Mouse (Mus musculus): ENCODE measurements around the gene Armc9. TPM values are rescaled to one million over a fixed set of nuclear protein-coding genes. Genes with fewer than 3 reads are reported as not detected.

Armc9 gene
- total RNA-seq, 2 experiments from 2014 or later, result 7.5 to 24.3 TPM

DNA sequence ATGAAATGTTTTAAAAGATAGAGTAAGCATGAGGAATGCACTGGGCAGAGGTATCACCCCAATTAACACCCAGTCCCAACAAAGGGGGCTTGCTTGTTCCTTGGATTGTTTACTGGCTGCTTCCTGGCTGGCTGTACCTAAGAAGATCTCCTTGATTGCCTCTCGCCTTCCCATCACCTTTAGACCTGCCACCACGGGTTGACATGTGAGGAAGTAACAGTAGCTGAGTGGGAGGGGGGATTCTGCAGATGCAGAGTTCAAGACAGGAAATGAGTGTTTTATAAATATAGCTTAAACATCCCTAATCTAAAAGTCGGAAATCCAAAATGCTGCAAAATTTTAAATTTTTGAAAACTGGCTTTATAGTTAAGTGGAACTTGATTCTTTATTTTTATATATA, 110.5 kb downstream of the Armc9 start:
- ATAC-seq (replicated peaks; ENCODE audit: low FRiP score, poor library complexity, severe bottlenecking), result no peak

DNA sequence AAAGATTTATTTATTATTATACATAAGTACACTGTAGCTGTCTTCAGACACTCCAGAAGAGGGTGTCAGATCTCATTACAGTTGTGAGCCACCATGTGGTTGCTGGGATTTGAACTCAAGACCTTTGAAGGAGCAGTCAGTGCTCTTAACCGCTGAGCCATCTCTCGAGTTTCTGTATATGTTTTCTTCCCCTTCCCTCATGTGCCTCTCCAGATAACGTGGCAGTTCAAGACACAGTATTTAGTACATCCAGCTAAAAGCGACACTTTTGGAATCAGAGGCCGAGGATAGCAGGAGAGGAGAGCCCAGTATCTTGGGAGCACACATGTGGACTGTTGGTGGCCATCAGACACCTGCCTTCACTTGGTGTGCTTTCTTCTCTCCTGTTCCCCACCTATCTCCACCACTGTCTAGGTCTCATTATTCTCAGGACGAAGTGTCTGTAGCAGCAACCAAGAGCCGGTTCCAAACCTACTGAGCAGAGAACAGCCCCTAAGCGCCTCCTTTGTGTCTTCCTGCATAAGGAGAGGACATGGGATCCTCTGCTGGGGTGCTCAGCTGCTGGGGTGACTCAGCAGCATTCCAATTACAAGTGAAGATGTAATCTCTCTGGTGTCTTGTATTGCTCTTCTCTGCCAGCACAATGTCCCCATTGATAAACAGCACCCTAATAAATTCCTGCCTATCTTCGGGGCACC, 114.1 kb downstream of the Armc9 start:
- ATAC-seq (replicated peaks; ENCODE audit: low FRiP score, poor library complexity, severe bottlenecking), result peak; percentile 44; the same call in 1 of the 2 replicates

GRCm38 (mm10) chr1:86269190-86269508, 114.6 kb downstream of the Armc9 start:
- peak; percentile 20; the same call in 1 of the 2 replicates for ATAC-seq (replicated peaks; ENCODE audit: low FRiP score, poor library complexity, severe bottlenecking)

GRCm38 (mm10) chr1:86271707-86272106, 117.1 kb downstream of the Armc9 start:
- no peak for ATAC-seq (replicated peaks; ENCODE audit: low FRiP score, poor library complexity, severe bottlenecking)

- no peak for ATAC-seq (replicated peaks; ENCODE audit: low FRiP score, poor library complexity, severe bottlenecking)
Observed at GRCm38 (mm10) chr1:86277055-86277454, 122.5 kb downstream of the Armc9 start.

DNA sequence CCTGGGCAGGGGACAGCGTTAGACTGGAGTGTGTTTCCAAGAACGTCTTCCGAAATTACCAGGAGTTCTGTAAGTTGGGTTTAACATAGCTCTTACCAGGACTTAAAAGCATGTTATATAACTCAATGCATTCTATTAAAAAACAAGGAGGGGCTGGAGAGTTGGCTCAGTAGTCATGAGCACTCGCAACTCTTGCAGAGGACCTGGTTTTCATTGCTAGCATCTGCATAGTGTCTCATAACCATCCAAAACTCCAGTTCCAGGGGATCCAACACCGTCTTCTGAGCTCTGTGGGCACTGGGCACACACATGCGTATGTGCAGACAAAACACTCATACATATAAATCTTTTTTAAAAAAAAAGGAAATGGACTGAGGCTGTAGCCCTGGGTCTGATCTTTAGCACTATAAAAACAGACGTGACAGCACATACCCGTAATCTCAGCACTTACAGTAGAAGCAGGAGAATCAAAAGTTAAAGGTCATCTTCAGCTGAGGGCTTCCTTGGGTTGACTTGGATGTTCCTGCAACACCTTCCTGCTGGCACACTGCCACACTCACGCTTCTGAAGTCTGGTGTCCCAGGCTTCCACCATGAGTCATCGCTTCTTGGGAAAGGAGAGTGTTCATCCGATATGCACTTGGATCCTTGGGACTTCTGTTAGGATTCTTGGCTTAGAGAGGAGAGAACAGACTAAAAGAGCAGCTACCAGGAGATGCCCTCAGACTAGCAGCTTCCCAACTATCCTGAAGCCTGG, 127.4 kb downstream of the Armc9 start:
- ATAC-seq (replicated peaks; ENCODE audit: low FRiP score, poor library complexity, severe bottlenecking), result no peak

DNA sequence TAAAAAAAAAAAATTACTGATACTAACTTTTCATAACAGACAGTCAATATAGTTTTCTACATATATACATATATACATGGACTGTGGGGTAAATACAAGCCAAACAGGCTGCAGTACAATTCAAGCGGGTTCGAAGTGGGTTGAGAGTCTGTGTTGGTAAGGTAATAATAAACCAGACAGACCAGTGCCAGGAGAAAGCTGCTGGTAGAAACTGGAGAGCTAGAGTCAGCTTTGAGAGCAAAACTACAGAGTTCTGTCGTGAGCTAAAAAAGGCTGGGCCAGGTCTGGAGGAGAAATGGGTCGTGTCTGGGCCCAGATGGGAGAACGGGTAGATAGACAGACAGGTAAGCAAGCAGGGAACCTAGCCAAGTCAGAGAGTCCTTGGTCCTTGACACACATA, 129.5 kb downstream of the Armc9 start:
- ATAC-seq (replicated peaks; ENCODE audit: low FRiP score, poor library complexity, severe bottlenecking), result no peak

DNA sequence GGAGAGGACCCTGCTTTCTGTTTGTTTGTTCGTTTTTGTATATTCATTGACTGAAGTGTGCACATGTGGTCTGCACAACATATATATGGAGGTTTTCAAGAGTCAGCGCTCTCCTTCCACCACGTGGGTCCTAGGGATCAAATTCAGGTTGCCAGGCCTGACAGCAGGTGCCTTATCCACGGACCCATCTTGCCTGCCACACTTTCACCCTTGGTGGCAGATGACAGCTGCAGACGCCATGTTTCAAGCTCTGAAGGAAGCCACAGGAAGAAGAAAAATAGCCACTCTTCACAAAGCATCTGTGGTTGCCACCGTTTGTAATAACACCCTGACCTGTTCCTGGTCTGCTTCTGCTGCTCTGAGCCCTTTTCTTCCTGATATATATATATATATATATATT, 130.7 kb downstream of the Armc9 start:
- ATAC-seq (replicated peaks; ENCODE audit: low FRiP score, poor library complexity, severe bottlenecking), result no peak

GRCm38 (mm10) chr1:86287473-86287872, 132.9 kb downstream of the Armc9 start:
- no peak for ATAC-seq (replicated peaks; ENCODE audit: low FRiP score, poor library complexity, severe bottlenecking)

- ATAC-seq (replicated peaks; ENCODE audit: low FRiP score, poor library complexity, severe bottlenecking), result no peak
Observed at GRCm38 (mm10) chr1:86290452-86290851, 135.9 kb downstream of the Armc9 start.

- no peak for ATAC-seq (replicated peaks; ENCODE audit: low FRiP score, poor library complexity, severe bottlenecking)
Observed at GRCm38 (mm10) chr1:86293091-86293490, 138.5 kb downstream of the Armc9 start.

DNA sequence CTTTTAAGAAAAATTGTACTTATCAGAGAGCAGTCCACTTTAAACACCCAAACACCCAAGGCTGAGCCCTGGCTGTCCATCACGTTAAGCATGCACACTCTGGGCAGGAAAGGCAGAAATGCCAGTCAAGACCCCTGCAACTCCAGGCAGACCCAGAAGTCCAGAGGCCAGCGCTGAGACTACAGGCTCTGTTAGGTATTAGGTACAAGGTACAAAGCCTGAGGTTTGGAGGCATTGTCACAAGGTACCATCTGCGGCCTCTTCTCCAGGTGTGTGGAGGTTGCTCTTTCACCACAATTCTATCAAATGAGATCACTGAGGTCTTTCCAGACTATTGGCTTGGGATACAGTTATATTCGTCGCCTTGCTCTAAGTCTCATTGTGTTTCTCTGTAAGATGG, 139.3 kb downstream of the Armc9 start:
- ATAC-seq (replicated peaks; ENCODE audit: low FRiP score, poor library complexity, severe bottlenecking), result no peak

- no peak for ATAC-seq (replicated peaks; ENCODE audit: low FRiP score, poor library complexity, severe bottlenecking)
Observed at GRCm38 (mm10) chr1:86294472-86294871, 139.9 kb downstream of the Armc9 start.

GRCm38 (mm10) chr1:86300093-86300492, 145.5 kb downstream of the Armc9 start:
- no peak for ATAC-seq (replicated peaks; ENCODE audit: low FRiP score, poor library complexity, severe bottlenecking)

- no peak for ATAC-seq (replicated peaks; ENCODE audit: low FRiP score, poor library complexity, severe bottlenecking)
Observed at GRCm38 (mm10) chr1:86300731-86301130, 146.2 kb downstream of the Armc9 start.

DNA sequence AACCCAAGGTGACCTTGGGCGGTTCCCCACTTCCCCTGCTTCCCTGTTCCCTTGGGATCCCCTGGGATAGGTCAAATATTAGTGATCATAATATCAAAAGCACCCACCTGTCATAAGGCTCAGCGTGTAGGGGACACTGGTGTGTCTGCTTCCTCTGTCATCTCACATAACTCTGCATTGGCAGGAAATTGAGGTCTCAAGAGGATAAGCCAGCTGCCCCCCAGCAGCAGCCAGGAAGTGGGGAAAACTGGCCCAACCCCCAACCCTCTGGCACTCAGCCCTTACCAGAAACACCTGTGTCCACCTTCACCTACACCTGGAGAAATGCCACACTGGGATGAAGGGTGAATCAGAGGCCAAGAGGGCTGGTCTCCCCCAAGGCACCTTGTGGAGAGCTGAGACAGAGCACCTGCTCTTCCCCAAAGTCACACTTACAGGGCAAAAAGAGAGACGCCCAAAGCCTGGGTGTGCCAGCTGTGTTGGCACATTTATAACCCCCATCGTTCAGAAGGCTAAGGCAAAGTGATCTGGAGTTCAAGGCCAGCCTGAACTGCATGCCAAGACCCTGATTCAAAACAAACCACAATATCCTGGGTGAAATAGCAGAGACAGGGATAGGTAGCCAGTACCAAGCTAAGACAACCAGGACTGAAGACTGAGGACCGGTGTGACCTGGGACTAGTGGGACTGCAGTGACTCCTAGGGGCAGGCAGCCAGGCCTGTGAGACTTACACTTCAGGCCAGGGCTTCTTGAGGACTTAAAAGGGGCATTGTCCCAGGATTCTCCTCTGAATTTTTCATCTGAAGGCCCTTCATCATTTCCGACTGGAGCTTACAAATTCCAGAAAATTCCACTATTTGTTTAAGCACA, 146.9 kb downstream of the Armc9 start:
- ATAC-seq (replicated peaks; ENCODE audit: low FRiP score, poor library complexity, severe bottlenecking), result no peak

DNA sequence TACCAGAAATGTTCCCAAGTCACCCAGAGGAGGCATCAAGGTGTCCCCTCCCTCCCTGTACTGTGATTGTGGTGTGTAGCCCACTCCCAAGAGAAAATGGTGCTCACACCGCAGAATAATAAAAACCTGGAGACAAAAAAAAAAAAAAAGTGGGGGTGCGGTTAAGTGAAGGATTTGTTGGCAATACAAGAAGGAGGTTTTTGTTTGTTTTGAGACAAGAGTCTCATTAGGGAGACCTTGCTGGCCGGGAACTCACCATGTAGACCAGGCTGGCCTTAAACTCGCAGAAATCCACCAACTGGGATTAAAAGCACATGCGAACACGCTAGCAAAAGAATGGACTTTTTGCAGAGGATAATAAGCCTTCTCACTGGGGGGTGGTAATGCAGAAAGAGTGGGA, 148.0 kb downstream of the Armc9 start, which contains the start of gene B3gnt7:
TSS of gene B3gnt7 (plus strand) at position 301 of the 400 bp plus-strand sequence.
- ATAC-seq (replicated peaks; ENCODE audit: low FRiP score, poor library complexity, severe bottlenecking), result no peak

GRCm38 (mm10) chr1:86303063-86303872, 148.7 kb downstream of the Armc9 start:
- no peak for ATAC-seq (replicated peaks; ENCODE audit: low FRiP score, poor library complexity, severe bottlenecking)

DNA sequence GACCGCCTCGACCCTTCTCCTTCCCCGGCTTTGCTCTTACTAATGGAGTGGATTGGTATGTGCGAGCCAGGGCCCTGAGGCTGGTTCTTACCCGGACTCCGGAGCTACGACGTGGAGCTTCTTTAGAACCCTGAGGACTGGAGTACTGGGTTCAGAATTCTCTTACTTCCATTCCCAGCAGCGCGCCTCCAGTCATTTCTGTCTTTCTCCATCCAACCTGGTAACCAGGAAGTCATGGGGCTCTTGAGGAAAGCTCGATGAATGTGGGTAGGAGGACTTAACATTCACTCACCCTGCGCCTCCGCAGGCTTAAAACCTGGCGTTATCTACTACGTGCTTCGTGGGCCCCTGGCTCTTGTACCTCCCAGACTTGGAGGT, 149.3 kb downstream of the Armc9 start:
- ATAC-seq (replicated peaks; ENCODE audit: low FRiP score, poor library complexity, severe bottlenecking), result no peak

GRCm38 (mm10) chr1:86306686-86307085, 152.1 kb downstream of the Armc9 start:
- ATAC-seq (replicated peaks; ENCODE audit: low FRiP score, poor library complexity, severe bottlenecking), result no peak

Data from erythroid progenitor cell, adult 5-6 weeks (primary cell).